Mouse (Mus musculus) forebrain, embryonic 16.5 days (tissue): ENCODE measurements around the gene Asb1. TPM values are rescaled to one million over a fixed set of nuclear protein-coding genes. Genes with fewer than 3 reads are reported as not detected.

Experiments used
- ATAC-seq: fragments of 200-750 bp; cut with Nextera tagmentation; 2 replicates; pipeline ENCODE4 v1.8.0; 2017; ENCODE audit warnings: mild to moderate bottlenecking, moderate library complexity
- H3K27ac ChIP-seq: fragments of 300-500 bp; sonication (generic); 2 replicates; pipeline ENCODE4 v1.5.1; 2014; ENCODE audit warnings: low read length, control low read depth
- H3K27me3 ChIP-seq: fragments of 300-500 bp; sonication (generic); replicated peaks from 2 replicates; pipeline ENCODE4 v1.6.1; 2014; ENCODE audit warnings: low read length; ENCODE audit not compliant: control insufficient read depth, insufficient read depth
- H3K36me3 ChIP-seq: fragments of 300-500 bp; sonication (generic); 2 replicates; pipeline ENCODE4 v1.6.1; 2014; ENCODE audit not compliant: control insufficient read depth, insufficient read depth
- H3K4me1 ChIP-seq: fragments of 300-500 bp; sonication (generic); replicated peaks from 2 replicates; pipeline ENCODE4 v1.6.1; 2014; ENCODE audit warnings: low read length; ENCODE audit not compliant: control insufficient read depth, insufficient read depth
- H3K4me2 ChIP-seq: fragments of 300-500 bp; sonication (generic); 2 replicates; pipeline ENCODE4 v1.6.1; 2014; ENCODE audit warnings: mild to moderate bottlenecking, low read length, control low read depth
- H3K4me3 ChIP-seq: fragments of 300-500 bp; sonication (generic); replicated peaks from 2 replicates; pipeline ENCODE4 v1.5.1; 2014; ENCODE audit warnings: mild to moderate bottlenecking, low read length, control low read depth
- H3K9ac ChIP-seq: fragments of 300-500 bp; sonication (generic); replicated peaks from 2 replicates; pipeline ENCODE4 v1.6.1; 2014; ENCODE audit warnings: low read depth, low read length, control low read depth
- H3K9me3 ChIP-seq: fragments of 300-500 bp; sonication (generic); 2 replicates; pipeline ENCODE4 v1.6.1; 2016; ENCODE audit warnings: low read length; ENCODE audit not compliant: control insufficient read depth
- WGBS: fragments of 180-500 bp; shearing (Covaris S2); extraction: QIAGEN DNeasy Blood & Tissue Kit; methylation state at CpG from one replicate; pipeline ENCODE4 v1.1.7; 2014; 5-methylcytosine and 5-hydroxymethylcytosine counted together
- polyA plus RNA-seq: library from polyadenylated mRNA; unstranded; fragments of >200 nt; fragmentation: Nextera tagmentation; extraction: Ambion mirVana; gene quantifications from 2 replicates; pipeline ENCODE4 v1.2.1, GENCODE M21; 2015

Gene Asb1
- polyA plus RNA-seq, 1 experiment from 2014 or later, result 14.1 TPM

GRCm38 (mm10) chr1:91539246-91539645, 1.1 kb upstream of the Asb1 start:
- WGBS, result 34% methylated on average over 6 of the region's 6 CpGs
- H3K36me3 ChIP-seq, result no peaks in the 10 kb centered on the region
- H3K4me2 ChIP-seq, result no peak overlapping the region; the same call in 1 of the 2 replicates
- no peak overlapping the region; the same call in 1 of the 2 replicates for H3K9ac ChIP-seq
- H3K27ac ChIP-seq, result no peak overlapping the region
- H3K9me3 ChIP-seq, result no peaks in the 10 kb centered on the region
- peaks cover 16% of the 10 kb centered on the region for H3K27me3 ChIP-seq
- H3K4me1 ChIP-seq, result peaks cover 18% of the 10 kb centered on the region
- no peak overlapping the region for H3K4me3 ChIP-seq
- no peak for ATAC-seq

- Histone ChIP-seq H3K27ac (no peak overlapping the region), H3K4me3 (peak overlapping the region; percentile 93), H3K4me2 (peak overlapping the region; percentile 97), H3K9me3 (no peaks in the 10 kb centered on the region), H3K4me1 (peaks cover 18% of the 10 kb centered on the region), H3K27me3 (peaks cover 16% of the 10 kb centered on the region), H3K36me3 (no peaks in the 10 kb centered on the region), H3K9ac (peak overlapping the region; percentile 82)
- ATAC-seq, result no peak; the same call in none of the 2 replicates
- WGBS, result 1% methylated on average over 22 of the region's 22 CpGs
Observed at GRCm38 (mm10) chr1:91539704-91540270, 557 bp upstream of the Asb1 start.

GRCm38 (mm10) chr1:91541042-91541592, 773 bp downstream of the Asb1 start:
- Histone ChIP-seq H3K4me1 (peaks cover 18% of the 10 kb centered on the region), H3K36me3 (no peaks in the 10 kb centered on the region), H3K4me2 (peak overlapping the region; percentile 97), H3K4me3 (peak overlapping the region; percentile 93), H3K9ac (peak overlapping the region; percentile 82), H3K27me3 (peaks cover 16% of the 10 kb centered on the region), H3K9me3 (no peaks in the 10 kb centered on the region), H3K27ac (no peak overlapping the region; the same call in 1 of the 2 replicates)
- WGBS, result 13% methylated on average over 15 of the region's 15 CpGs
- ATAC-seq, result no peak

- Histone ChIP-seq H3K9ac (no peak overlapping the region), H3K27me3 (peaks cover 7% of the 10 kb centered on the region), H3K4me2 (no peak overlapping the region), H3K27ac (no peak overlapping the region), H3K9me3 (no peaks in the 10 kb centered on the region), H3K4me3 (no peak overlapping the region), H3K36me3 (peaks cover 3% of the 10 kb centered on the region; the same call in 1 of the 2 replicates), H3K4me1 (peaks cover 23% of the 10 kb centered on the region)
- ATAC-seq, result no peak
- 95% methylated on average over 4 of the region's 4 CpGs for WGBS
Observed at GRCm38 (mm10) chr1:91543974-91544373, 3.6 kb downstream of the Asb1 start.

GRCm38 (mm10) chr1:91545226-91545625, 4.9 kb downstream of the Asb1 start:
- no peaks in the 10 kb centered on the region for H3K9me3 ChIP-seq
- no peak overlapping the region for H3K27ac ChIP-seq
- H3K4me2 ChIP-seq, result no peak overlapping the region
- no peak overlapping the region for H3K9ac ChIP-seq
- peaks cover 3% of the 10 kb centered on the region; the same call in 1 of the 2 replicates for H3K36me3 ChIP-seq
- ATAC-seq, result no peak
- WGBS, result 89% methylated on average over 1 of the region's 1 CpGs
- no peak overlapping the region for H3K4me3 ChIP-seq
- H3K27me3 ChIP-seq, result no peaks in the 10 kb centered on the region
- peaks cover 17% of the 10 kb centered on the region for H3K4me1 ChIP-seq

- ATAC-seq, result peak; percentile 36; the same call in 1 of the 2 replicates
- H3K4me2 ChIP-seq, result no peak overlapping the region
- no peak overlapping the region for H3K9ac ChIP-seq
- H3K27ac ChIP-seq, result no peak overlapping the region
- H3K27me3 ChIP-seq, result no peaks in the 10 kb centered on the region
- H3K4me1 ChIP-seq, result peaks cover 5% of the 10 kb centered on the region; the same call in 1 of the 2 replicates
- peaks cover 3% of the 10 kb centered on the region; the same call in 1 of the 2 replicates for H3K36me3 ChIP-seq
- no peak overlapping the region for H3K4me3 ChIP-seq
- 35% methylated on average over 5 of the region's 5 CpGs for WGBS
- H3K9me3 ChIP-seq, result no peaks in the 10 kb centered on the region
Observed at GRCm38 (mm10) chr1:91547567-91547966, 7.2 kb downstream of the Asb1 start.

GRCm38 (mm10) chr1:91549073-91549472, 8.7 kb downstream of the Asb1 start:
- no peaks in the 10 kb centered on the region for H3K27me3 ChIP-seq
- peaks cover 5% of the 10 kb centered on the region; the same call in 1 of the 2 replicates for H3K4me1 ChIP-seq
- no peak overlapping the region for H3K27ac ChIP-seq
- H3K9ac ChIP-seq, result no peak overlapping the region
- WGBS, result 81% methylated on average over 2 of the region's 2 CpGs
- no peak for ATAC-seq
- H3K9me3 ChIP-seq, result no peaks in the 10 kb centered on the region
- no peak overlapping the region for H3K4me2 ChIP-seq
- peaks cover 3% of the 10 kb centered on the region; the same call in 1 of the 2 replicates for H3K36me3 ChIP-seq
- H3K4me3 ChIP-seq, result no peak overlapping the region

- Histone ChIP-seq H3K27me3 (no peaks in the 10 kb centered on the region), H3K36me3 (peaks cover 16% of the 10 kb centered on the region)
- 82% methylated on average over 2 of the region's 2 CpGs for whole genome bisulfite sequencing
Observed at GRCm38 (mm10) chr1:91557099-91557498, 16.8 kb downstream of the Asb1 start.

GRCm38 (mm10) chr1:91561226-91561625, 20.9 kb downstream of the Asb1 start:
- Histone ChIP-seq H3K9me3 (no peaks in the 10 kb centered on the region), H3K27me3 (no peaks in the 10 kb centered on the region), H3K4me1 (no peaks in the 10 kb centered on the region), H3K4me2 (no peak overlapping the region), H3K27ac (no peak overlapping the region), H3K9ac (no peak overlapping the region), H3K4me3 (no peak overlapping the region), H3K36me3 (0 out of 2 replicates have a peak, but pooled peaks cover 6% of the 10 kb centered on the region)
- ATAC-seq, result no peak
- 70% methylated on average over 6 of the region's 6 CpGs for WGBS

More at GRCm38 (mm10) chr1:91557099-91557498, 16.8 kb downstream of the Asb1 start:
- ATAC-seq, result no peak
- Histone ChIP-seq H3K9me3 (no peaks in the 10 kb centered on the region), H3K4me3 (no peak overlapping the region), H3K9ac (no peak overlapping the region), H3K4me1 (no peaks in the 10 kb centered on the region), H3K4me2 (no peak overlapping the region), H3K27ac (no peak overlapping the region)
